Mouse (Mus musculus) kidney, embryonic 15.5 days (tissue): ENCODE data around the gene Mak. TPM values are rescaled to one million over a fixed set of nuclear protein-coding genes. Genes with fewer than 3 reads are reported as not detected.
A peak's percentile ranks its signal among the peaks of the same experiment; 100 is the strongest.

Source experiments
- ATAC-seq: fragments of 200-750 bp; cut with Nextera tagmentation; replicated peaks from 2 replicates; pipeline ENCODE4 v1.8.0; 2017; ENCODE audit warnings: moderate TSS enrichment; ENCODE audit not compliant: low FRiP score
- H3K27ac ChIP-seq: fragments of 300-500 bp; sonication (generic); 2 replicates; pipeline ENCODE4 v1.5.1; 2015; ENCODE audit warnings: mild to moderate bottlenecking, inconsistent platforms
- H3K27me3 ChIP-seq: fragments of 300-500 bp; sonication (generic); 2 replicates; pipeline ENCODE4 v1.6.1; 2015; ENCODE audit warnings: inconsistent platforms
- H3K36me3 ChIP-seq: fragments of 300-500 bp; sonication (generic); 2 replicates; pipeline ENCODE4 v1.6.1; 2015; ENCODE audit warnings: inconsistent platforms
- H3K4me1 ChIP-seq: fragments of 300-500 bp; sonication (generic); 2 replicates; pipeline ENCODE4 v1.6.1; 2015; ENCODE audit warnings: inconsistent platforms
- H3K4me2 ChIP-seq: fragments of 300-500 bp; sonication (generic); 2 replicates; pipeline ENCODE4 v1.6.1; 2015; ENCODE audit warnings: moderate library complexity, mild to moderate bottlenecking, inconsistent platforms
- H3K4me3 ChIP-seq: fragments of 300-500 bp; sonication (generic); replicated peaks from 2 replicates; pipeline ENCODE4 v1.5.1; 2015; ENCODE audit warnings: mild to moderate bottlenecking, inconsistent platforms
- H3K9ac ChIP-seq: fragments of 300-500 bp; sonication (generic); 2 replicates; pipeline ENCODE4 v1.6.1; 2015; ENCODE audit warnings: mild to moderate bottlenecking, inconsistent platforms
- H3K9me3 ChIP-seq: fragments of 300-500 bp; sonication (generic); replicated peaks from 2 replicates; pipeline ENCODE4 v1.6.1; 2016; ENCODE audit warnings: inconsistent platforms
- WGBS: fragments of 180-500 bp; shearing (Covaris S2); methylation state at CpG from one replicate; pipeline ENCODE4 v1.1.7; 2015; ENCODE audit warnings: mixed read lengths; 5-methylcytosine and 5-hydroxymethylcytosine counted together
- polyA plus RNA-seq: library from polyadenylated mRNA; unstranded; fragments of >200 nt; fragmentation: Nextera tagmentation; extraction: Ambion mirVana; gene quantifications from 2 replicates; pipeline ENCODE4 v1.2.1, GENCODE M21; 2015

The Mak gene
- polyA plus RNA-seq = 0.75 and 0.85 TPM in 2 replicates

- Histone ChIP-seq H3K4me3 (peak within 1 kb of the TSS; percentile 55), H3K27ac (no peak within 1 kb of the TSS), H3K9ac (peak within 1 kb of the TSS; percentile 26; the same call in 1 of the 2 replicates), H3K4me1 (peaks cover 10% of the 10 kb centered on the region), H3K4me2 (peak within 1 kb of the TSS; percentile 94), H3K9me3 (no peaks in the 10 kb centered on the region), H3K27me3 (peaks cover 31% of the 10 kb centered on the region), H3K36me3 (no peaks in the 10 kb centered on the region)
- ATAC-seq = peak; percentile 94
- WGBS = under 1% methylated on average over 37 of the region's 40 CpGs
These were observed at the start of gene Mak for GRCm38 (mm10) chr13:41079421-41079780. Gene Mak, minus strand, starts transcription at chr13:41079706.

GRCm38 (mm10) chr13:41129061-41129460, 49.6 kb upstream of the Mak start:
- no peaks in the 10 kb centered on the region for H3K4me1 ChIP-seq
- H3K9ac ChIP-seq = no peak overlapping the region
- ATAC-seq = no peak
- no peaks in the 10 kb centered on the region for H3K27me3 ChIP-seq
- H3K27ac ChIP-seq = no peak overlapping the region
- no peak overlapping the region for H3K4me3 ChIP-seq
- WGBS = 88% methylated on average over 8 of the region's 8 CpGs
- no peaks in the 10 kb centered on the region for H3K9me3 ChIP-seq
- no peak overlapping the region for H3K4me2 ChIP-seq
- no peaks in the 10 kb centered on the region for H3K36me3 ChIP-seq

GRCm38 (mm10) chr13:41128326-41128725, 48.8 kb upstream of the Mak start:
- no peak for ATAC-seq
- H3K4me1 ChIP-seq = no peaks in the 10 kb centered on the region
- H3K4me2 ChIP-seq = no peak overlapping the region
- no peaks in the 10 kb centered on the region for H3K9me3 ChIP-seq
- no peak overlapping the region for H3K9ac ChIP-seq
- H3K27ac ChIP-seq = no peak overlapping the region
- no peaks in the 10 kb centered on the region for H3K27me3 ChIP-seq
- 84% methylated on average over 8 of the region's 8 CpGs for WGBS
- no peak overlapping the region for H3K4me3 ChIP-seq
- no peaks in the 10 kb centered on the region for H3K36me3 ChIP-seq

DNA sequence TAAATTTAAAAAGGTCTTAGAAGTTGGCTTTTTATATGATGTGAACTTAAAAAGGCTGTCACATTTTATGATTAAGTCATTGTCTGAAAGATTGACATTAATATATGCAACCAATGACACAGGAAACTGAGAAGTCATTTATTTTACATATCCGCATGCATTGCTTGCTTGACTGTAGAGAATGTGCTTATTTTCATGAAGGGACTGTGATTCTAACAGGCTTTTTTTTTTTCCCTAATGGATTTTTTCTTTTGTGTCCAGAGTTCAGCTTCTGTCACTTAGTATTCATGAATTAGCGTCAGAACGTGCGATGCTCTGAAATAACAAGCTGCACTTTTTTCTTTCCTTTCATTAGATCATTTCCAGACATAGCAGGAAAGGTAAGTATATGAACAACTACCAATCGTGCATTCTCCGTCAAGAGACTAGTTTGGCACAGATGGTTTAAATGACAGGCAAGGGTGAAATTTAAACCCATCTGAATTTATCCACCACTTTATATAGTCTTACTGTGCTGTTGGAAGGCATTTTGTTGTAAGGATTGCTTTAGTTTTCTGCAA, 44.2 kb upstream of the Mak start:
- WGBS = 89% methylated on average over 6 of the region's 6 CpGs
- H3K4me2 ChIP-seq = no peak overlapping the region
- H3K27me3 ChIP-seq = no peaks in the 10 kb centered on the region
- ATAC-seq = no peak
- no peaks in the 10 kb centered on the region for H3K9me3 ChIP-seq
- no peak overlapping the region for H3K9ac ChIP-seq
- no peak overlapping the region for H3K4me3 ChIP-seq
- no peak overlapping the region for H3K27ac ChIP-seq
- H3K4me1 ChIP-seq = no peaks in the 10 kb centered on the region
- no peaks in the 10 kb centered on the region for H3K36me3 ChIP-seq

DNA sequence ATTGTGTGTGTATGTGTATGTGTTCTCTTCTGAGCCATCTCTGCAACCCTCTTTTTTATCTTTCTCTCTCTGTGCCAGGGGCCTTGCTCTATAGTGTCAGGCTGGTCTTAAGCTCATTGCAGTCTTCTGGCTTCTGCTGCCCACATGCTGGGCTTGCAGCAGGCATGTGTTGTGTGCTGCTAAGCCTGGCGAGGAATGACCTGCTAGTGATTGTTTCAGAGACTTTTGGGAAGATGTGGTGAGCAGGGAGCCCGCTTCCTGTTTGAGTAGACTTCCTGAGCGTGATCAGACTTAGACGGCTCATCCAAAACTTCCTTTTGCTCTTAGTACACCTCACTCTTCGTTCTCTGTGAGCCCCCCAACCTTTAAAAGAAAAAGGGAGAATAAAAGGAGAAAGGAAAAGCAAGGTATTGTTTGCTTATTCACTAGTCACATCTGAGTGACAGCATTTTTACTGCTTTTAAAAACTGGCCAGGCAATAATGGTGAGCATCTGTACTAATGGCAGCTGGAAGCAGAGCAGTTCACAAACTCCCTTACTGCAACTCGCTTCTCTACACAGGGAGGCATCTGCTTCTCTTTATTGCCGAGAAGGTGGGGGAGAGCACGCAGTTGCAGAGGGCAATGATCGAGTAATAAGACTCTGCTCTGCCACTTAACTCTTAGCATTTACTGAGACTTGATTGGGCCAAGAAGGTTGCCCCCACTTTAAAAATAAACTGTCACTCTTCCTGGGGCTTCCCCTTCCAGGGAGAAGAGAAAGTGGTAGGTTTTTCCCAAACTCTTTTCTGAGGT, 39.8 kb upstream of the Mak start:
- 28% methylated on average over 9 of the region's 9 CpGs for WGBS

GRCm38 (mm10) chr13:41113940-41114339, 34.4 kb upstream of the Mak start, which contains the start of gene Sycp2l:
Gene Sycp2l, plus strand, starts transcription at chr13:41114307.
- H3K9ac ChIP-seq = no peak within 1 kb of the TSS
- peaks cover 36% of the 10 kb centered on the region for H3K27me3 ChIP-seq
- no peaks in the 10 kb centered on the region; the same call in 1 of the 2 replicates for H3K4me1 ChIP-seq
- 24% methylated on average over 14 of the region's 14 CpGs for WGBS
- no peaks in the 10 kb centered on the region for H3K9me3 ChIP-seq
- peak within 1 kb of the TSS; percentile 29 for H3K4me3 ChIP-seq
- no peak within 1 kb of the TSS for H3K27ac ChIP-seq
- 0 out of 2 replicates have a peak, but pooled peaks have one; percentile 58 for ATAC-seq
- H3K4me2 ChIP-seq = peak within 1 kb of the TSS; percentile 58
- H3K36me3 ChIP-seq = no peaks in the 10 kb centered on the region

More for the DNA sequence above, 39.8 kb upstream of the Mak start:
- no peak overlapping the region for H3K27ac ChIP-seq
- no peak for ATAC-seq
- H3K4me1 ChIP-seq = no peaks in the 10 kb centered on the region; the same call in 1 of the 2 replicates
- no peaks in the 10 kb centered on the region for H3K36me3 ChIP-seq
- no peak overlapping the region for H3K9ac ChIP-seq
- peaks cover 9% of the 10 kb centered on the region for H3K27me3 ChIP-seq
- no peaks in the 10 kb centered on the region for H3K9me3 ChIP-seq
- no peak overlapping the region for H3K4me2 ChIP-seq
- no peak overlapping the region for H3K4me3 ChIP-seq

GRCm38 (mm10) chr13:41110935-41111334, 31.4 kb upstream of the Mak start, which contains the start of gene Gcm2:
Gene Gcm2, minus strand, starts transcription at chr13:41111035.
- 74% methylated on average over 3 of the region's 3 CpGs for WGBS
- Histone ChIP-seq H3K4me2 (no peak within 1 kb of the TSS), H3K4me1 (no peaks in the 10 kb centered on the region; the same call in 1 of the 2 replicates), H3K9me3 (no peaks in the 10 kb centered on the region), H3K27ac (no peak within 1 kb of the TSS), H3K4me3 (no peak within 1 kb of the TSS), H3K9ac (no peak within 1 kb of the TSS), H3K36me3 (no peaks in the 10 kb centered on the region), H3K27me3 (peaks cover 36% of the 10 kb centered on the region)
- ATAC-seq = no peak

- no peaks in the 10 kb centered on the region for H3K9me3 ChIP-seq
- 90% methylated on average over 13 of the region's 13 CpGs for whole genome bisulfite sequencing
- H3K9ac ChIP-seq = no peak overlapping the region
- H3K4me1 ChIP-seq = no peaks in the 10 kb centered on the region
- H3K27me3 ChIP-seq = peaks cover 2% of the 10 kb centered on the region; the same call in 1 of the 2 replicates
- no peak for ATAC-seq
- no peak overlapping the region for H3K4me2 ChIP-seq
- no peaks in the 10 kb centered on the region for H3K36me3 ChIP-seq
- H3K4me3 ChIP-seq = no peak overlapping the region
- no peak overlapping the region for H3K27ac ChIP-seq
These were observed 26.0 kb upstream of the Mak start for GRCm38 (mm10) chr13:41105541-41105940.

GRCm38 (mm10) chr13:41103841-41104525, 24.5 kb upstream of the Mak start:
- Histone ChIP-seq H3K9me3 (no peaks in the 10 kb centered on the region), H3K36me3 (no peaks in the 10 kb centered on the region), H3K4me3 (no peak overlapping the region), H3K9ac (no peak overlapping the region), H3K4me1 (no peaks in the 10 kb centered on the region), H3K4me2 (no peak overlapping the region), H3K27ac (no peak overlapping the region), H3K27me3 (no peaks in the 10 kb centered on the region)
- WGBS = 80% methylated on average over 12 of the region's 12 CpGs
- no peak for ATAC-seq

DNA sequence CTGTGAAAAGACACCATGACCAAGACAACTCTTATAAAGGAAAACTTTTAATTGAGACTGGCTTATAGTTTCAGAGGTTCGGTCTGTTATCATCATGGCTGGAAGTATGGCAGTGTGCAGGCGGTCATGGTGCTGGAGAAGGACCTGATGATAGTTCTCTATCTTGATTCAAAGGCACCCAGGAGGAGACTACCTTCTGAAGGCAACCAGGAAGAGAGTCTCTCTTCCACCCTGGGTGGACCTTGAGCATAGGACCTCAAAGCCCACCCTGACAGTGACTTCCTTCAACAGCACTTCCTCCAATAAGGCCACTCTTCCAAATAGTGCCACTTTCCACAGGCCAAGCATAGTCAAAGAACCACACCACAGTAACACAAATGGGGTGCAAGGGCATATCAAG, 20.5 kb upstream of the Mak start:
- no peak overlapping the region for H3K4me2 ChIP-seq
- ATAC-seq = no peak
- H3K27me3 ChIP-seq = no peaks in the 10 kb centered on the region
- no peak overlapping the region for H3K4me3 ChIP-seq
- WGBS = 93% methylated on average over 2 of the region's 2 CpGs
- H3K36me3 ChIP-seq = no peaks in the 10 kb centered on the region
- H3K9me3 ChIP-seq = no peaks in the 10 kb centered on the region
- H3K4me1 ChIP-seq = no peaks in the 10 kb centered on the region
- no peak overlapping the region for H3K27ac ChIP-seq
- no peak overlapping the region for H3K9ac ChIP-seq

GRCm38 (mm10) chr13:41098325-41098724, 18.8 kb upstream of the Mak start:
- H3K27ac ChIP-seq = no peak overlapping the region
- no peaks in the 10 kb centered on the region for H3K36me3 ChIP-seq
- ATAC-seq = no peak
- H3K4me3 ChIP-seq = no peak overlapping the region
- no peak overlapping the region for H3K9ac ChIP-seq
- no peaks in the 10 kb centered on the region for H3K9me3 ChIP-seq
- H3K4me1 ChIP-seq = no peaks in the 10 kb centered on the region
- no peak overlapping the region for H3K4me2 ChIP-seq
- WGBS = 90% methylated on average over 15 of the region's 15 CpGs
- 0 out of 2 replicates have a peak, but pooled peaks cover under 1% of the 10 kb centered on the region for H3K27me3 ChIP-seq
